Mouse (Mus musculus) spleen, adult 12 weeks (tissue): ENCODE data around the gene Tspan9.

ENCODE experiments used
- DNase-seq: peaks from one replicate; pipeline ENCODE4 v3.0.0; 2022; ENCODE audit warnings: low spot score

The Tspan9 gene

DNA sequence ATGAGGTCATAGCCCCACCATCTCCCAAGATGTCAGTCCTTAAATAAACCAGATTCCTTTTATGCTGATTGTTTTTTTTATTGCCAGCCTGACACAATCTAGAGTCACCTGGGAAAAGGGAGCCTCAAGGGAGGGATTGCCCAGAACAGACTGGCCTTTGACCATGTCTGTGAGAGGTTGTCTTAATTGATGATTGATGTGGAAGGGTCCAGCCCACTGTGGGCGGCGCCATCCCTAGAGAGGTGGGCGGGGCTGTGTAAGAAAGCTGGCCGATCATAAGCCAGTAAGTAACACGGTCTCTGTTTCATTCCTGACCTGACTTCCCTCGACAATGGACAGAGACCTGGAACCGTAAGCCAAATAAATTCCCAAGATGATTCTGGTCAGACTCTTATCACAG lies 124.3 kb downstream of the Tspan9 start:
- no peak for DNase-seq

DNA sequence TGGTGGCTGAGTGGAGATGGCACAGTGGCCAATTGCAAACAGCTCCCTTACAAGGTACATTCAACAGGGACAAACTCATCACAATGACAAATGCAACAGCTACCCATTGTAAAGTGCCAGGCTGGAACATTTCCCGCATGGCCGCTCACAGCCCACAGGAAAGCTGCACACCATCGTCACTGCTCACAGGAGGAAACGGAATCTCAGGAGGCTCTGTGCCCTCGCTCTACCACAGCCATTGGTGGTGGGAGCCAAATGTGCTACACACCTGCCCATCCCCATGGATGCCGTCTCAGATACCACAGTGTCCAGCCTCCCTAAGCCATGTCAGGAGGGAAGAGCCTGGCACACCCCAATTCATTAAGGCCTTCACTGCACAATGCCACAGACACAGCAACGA lies 128.1 kb downstream of the Tspan9 start:
- no peak for DNase-seq

GRCm38 (mm10) chr6:128011781-128012180 lies 131.6 kb downstream of the Tspan9 start:
- no peak for DNase-seq

- no peak for DNase-seq
Measured at GRCm38 (mm10) chr6:128011071-128011477, 132.3 kb downstream of the Tspan9 start.

- no peak for DNase-seq
Measured at GRCm38 (mm10) chr6:128010135-128010971, 133.0 kb downstream of the Tspan9 start.

DNA sequence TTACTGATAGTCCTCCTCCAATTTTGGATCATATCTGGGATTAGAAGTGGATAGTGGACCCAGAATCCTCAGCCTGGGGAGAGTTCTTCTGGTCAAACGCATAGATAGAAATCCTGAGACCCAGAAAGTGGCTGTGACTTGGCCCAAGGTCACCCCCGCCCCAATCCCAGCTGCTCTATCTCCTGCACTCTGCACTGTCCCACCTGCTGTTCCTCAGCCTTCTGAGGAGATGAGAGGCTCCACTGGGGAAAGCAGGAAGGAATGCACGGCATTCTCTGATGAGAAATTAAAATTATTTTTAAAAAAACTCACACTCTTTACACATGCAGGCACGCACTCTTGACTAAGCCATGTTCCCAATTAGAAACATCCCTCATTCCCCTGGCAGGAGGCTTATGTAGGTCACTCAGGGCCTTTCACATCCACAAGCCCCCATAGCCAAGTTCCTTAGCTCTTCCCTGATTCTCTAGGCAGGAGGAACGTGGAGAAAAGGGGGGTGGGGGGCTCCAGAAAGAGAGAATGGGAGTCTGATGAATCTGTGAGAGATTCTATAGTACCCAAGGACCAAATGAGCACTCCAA lies 135.3 kb downstream of the Tspan9 start:
- no peak for DNase-seq

GRCm38 (mm10) chr6:128007241-128007701 lies 136.1 kb downstream of the Tspan9 start:
- no peak for DNase-seq

DNA sequence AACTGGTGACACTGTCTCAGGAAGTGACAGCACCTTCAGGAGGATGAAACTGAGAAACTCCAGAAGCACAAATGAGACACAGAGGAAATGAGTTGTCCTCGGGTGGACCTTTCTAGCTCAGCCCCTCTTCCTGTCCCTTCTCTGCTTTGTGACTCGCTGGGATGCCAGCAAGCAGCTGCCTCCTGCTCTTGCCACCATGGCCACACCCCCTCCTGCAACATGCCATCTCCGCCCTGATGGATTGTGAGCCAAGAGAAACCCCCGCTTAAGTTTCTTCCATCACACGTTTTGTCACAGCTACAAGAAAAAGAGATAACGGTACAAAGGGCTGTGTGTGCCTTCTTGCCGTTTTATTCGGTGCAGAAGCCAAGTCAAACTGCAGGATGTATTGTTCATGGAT lies 137.2 kb downstream of the Tspan9 start:
- no peak for DNase-seq

DNA sequence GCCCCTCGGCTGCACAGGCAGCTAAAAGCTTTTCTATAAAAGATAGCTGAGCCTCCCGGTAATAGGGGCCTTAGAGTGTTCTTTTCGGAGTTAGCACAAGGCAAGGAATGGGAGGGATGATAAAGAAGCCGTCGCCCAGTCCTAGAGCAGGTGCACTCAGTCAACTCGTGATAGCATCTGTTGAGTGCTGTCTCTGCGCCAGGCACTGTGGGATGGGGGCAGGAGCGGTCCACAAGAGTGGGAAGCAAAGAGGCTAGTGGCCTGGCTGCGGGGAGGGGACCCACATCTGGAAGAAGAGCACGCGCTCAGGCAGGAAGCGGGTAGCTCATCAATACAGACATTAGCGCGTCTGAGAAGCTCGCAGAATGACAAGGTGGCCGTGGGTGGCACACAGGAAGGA lies 138.8 kb downstream of the Tspan9 start:
- no peak for DNase-seq

- DNase-seq: no peak
Measured at GRCm38 (mm10) chr6:128003542-128003941, 139.9 kb downstream of the Tspan9 start.

- no peak for DNase-seq
Measured at GRCm38 (mm10) chr6:128002667-128003066, 140.7 kb downstream of the Tspan9 start.

DNA sequence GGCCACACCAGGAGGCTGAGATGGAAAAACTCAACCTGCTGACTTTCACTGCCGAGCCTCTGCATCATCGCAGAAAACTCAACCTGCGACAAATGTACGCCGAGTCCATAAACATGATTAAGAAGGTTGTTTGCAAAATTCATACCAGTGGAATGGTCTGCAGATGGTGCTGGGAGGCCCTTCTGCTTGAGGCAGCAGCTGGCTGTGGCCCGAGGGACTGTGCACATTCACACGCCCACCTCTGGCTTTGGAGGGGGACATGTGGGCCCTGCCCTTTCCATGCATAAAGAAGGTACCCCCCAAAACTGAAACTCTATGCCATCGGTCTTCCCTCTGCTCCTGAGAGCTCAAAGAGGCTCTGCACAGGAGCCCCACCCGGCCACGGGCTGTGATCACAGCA lies 141.3 kb downstream of the Tspan9 start:
- no peak for DNase-seq

- DNase-seq: no peak
Measured at GRCm38 (mm10) chr6:128001587-128001986, 141.8 kb downstream of the Tspan9 start.

DNA sequence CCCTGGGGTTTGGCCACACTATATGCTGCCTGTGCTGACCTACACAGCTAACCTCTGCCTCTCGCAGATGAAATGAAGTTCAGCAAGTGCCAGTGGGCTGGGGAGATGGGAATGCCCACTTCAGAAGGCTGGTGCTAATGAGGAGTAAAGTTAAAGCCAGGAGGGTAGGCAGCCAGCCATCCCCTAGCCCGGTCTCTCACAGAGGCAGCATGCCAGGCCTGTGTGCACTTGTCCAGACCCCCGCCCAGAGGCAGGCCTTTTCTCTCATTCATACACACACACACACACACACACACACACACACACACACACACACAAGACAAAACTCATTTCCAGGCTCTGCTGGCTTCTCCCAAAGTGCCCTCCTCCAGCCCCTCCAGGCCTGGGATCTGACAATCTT lies 142.6 kb downstream of the Tspan9 start:
- DNase-seq: no peak

DNA sequence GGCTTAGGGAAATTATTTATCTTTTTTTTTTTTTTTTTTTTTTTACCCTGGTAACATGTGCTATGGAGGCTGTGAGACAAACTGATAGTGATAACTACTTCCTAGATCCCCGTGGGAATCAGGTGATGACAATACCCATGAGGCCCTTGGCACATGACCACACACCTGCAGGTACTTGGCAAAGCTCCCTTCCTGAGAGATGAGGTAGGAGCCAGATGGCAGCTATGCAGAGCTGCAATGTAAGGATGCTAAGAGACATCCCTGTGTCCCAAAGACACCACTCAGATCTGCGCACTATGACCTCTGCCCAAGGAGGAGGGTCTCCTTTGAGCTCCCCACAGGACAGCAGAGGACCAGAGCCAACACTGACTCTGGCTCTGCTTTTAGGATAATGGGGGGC lies 144.3 kb downstream of the Tspan9 start:
- no peak for DNase-seq

DNA sequence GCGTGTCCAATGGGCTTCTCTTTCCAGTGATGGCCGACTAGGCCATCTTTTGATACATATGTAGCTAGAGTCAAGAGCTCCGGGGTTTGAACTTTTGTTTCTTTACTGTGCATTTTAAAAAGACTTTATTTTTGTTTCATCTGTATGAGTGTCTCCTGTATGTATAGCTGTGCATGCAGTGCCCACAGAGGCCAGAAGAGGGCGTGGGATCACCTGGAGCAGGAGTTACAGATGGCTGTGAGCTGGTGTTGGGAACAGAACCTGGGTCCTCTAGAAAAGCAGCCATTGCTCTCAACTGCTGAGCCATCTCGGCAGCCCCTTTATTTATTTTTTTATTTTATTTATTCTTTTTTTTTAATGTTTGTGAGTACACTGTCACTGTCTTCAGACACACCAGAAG lies 146.5 kb downstream of the Tspan9 start:
- no peak for DNase-seq

GRCm38 (mm10) chr6:127992993-127993392 lies 150.4 kb downstream of the Tspan9 start:
- no peak for DNase-seq

- DNase-seq: no peak
Measured at GRCm38 (mm10) chr6:127991509-127992176, 151.8 kb downstream of the Tspan9 start.

DNA sequence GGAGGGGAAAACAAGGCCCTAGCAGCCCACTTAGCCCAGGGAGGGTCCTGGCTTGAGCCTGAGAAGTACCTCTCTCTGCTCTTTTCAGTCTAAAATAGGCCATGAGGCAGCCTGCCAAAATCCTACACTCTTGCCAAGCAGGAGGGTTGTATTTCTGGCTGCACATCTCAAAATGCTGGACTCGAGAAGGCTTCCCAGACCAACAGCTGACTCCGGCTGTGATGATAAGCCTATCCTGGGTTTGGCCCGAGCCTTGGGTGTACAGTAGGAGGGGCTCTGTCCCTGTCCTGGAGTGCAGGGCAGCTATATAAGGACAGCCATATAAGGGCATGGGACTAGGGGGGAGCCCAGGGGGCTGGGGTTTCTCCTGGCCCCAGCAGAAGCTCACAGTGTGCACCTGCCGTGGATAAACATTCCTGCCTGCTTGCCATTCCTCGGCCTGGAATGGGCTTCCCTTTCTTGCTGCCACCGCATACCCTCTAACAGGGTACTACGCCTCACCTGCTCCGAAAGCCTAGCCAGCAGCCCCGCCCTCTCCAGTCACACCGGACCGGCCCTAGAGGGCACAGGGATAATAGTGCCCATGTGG lies 153.7 kb downstream of the Tspan9 start:
- no peak for DNase-seq

- DNase-seq: no peak
Measured at GRCm38 (mm10) chr6:127988944-127989494, 154.4 kb downstream of the Tspan9 start.

DNA sequence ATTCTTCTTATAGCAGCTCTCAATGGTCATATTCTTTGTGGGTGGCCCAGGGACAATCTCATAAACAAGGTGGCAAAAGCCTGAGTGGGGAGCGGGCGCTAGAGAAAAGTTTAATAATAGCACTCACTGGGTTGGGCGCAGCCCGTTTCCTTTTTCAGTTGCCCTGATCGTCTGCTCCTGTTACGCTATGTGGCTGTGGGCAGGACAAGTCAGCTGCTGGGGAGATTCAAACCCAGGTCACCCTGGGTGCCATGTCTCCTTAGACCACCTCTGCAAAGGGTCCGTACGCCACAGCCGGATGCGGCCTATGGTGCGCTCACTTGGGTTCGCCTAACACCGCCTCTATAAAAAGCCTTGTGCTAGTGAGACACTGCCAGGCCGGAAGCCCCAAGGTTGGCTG lies 156.0 kb downstream of the Tspan9 start:
- no peak for DNase-seq

DNA sequence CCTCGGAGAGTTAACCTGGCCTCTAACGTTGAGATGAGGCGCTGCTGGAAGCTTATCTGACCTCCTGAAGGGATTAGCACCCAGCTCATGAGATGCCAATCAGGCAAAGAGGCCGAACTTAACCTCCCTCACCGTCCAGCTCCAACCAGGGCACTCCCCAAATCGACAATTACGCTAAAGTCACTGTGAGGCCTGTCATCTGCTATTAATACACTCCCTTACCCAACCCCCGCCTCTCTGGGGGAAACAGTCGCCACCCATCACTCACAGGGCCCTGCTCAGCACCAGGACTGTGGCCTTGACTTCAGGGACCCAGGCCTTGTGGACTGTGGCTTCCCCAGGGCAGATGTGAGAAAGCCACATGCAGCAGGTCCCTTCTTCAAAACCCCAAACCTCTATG lies 157.0 kb downstream of the Tspan9 start:
- no peak for DNase-seq
